ENCODE assay signal across 7 mouse cellular contexts in the genomic region with DNA sequence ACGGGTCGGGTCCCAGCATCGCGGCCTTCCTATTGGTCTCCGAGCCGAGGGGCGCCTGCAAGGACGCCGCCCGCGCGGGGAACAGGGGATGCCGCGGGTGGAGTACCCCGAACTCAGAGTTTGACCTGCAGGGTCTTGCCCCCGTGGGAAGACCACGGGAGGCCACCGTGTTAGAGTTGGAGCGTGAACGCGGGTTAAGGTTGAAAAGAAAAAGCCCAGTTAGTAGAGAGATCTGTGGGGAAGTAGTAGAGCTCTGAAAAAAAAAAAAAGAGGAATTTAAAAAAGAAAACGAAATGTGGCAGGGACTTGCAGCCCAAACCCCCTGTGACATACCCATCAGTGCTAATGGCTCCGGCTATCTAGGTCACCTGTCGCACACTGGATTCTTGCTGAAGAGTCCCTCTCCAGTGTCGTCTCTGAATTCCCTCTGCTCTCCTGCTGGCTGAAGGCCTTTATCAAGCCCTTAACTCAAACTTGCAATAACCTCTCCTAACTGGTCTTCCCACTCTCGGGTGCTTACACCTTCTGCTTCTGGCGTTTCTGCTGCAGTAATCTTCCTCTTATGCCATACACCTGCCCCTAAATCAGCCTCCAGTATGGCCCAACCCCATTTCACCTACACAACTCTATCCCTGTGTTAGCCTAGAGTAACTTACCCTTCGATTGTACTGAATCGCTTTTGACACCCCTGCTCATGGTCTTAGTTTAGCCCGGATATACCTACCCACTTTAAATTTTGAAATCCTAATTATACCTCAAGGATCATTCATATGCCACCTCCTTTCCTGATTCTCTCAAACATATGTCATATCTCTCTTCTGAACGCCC. TPM values are rescaled to one million over a fixed set of nuclear protein-coding genes. Genes with fewer than 3 reads are reported as not detected.
DNase-seq lines count a peak whose midpoint lies in the region; ATAC-seq and TF ChIP-seq lines count a peak whose summit lies in the region.

No protein-coding gene starts in this region.

- H3K4me3 ChIP-seq in lung, postnatal 0 days (ENCODE audit: low read depth, low read length): peak overlapping the region; percentile 79
- peak overlapping the region; percentile 72 for H3K4me3 ChIP-seq in embryonic facial prominence, embryonic 13.5 days
- H3K4me3 ChIP-seq in midbrain, embryonic 16.5 days (ENCODE audit: low read depth, low read length): peak overlapping the region; percentile 99

- peak; percentile 53 for DNase-seq in lung, postnatal 0 days (ENCODE audit: low spot score)
- no peak for DNase-seq in lung, postnatal 10 days
- no peak for DNase-seq in thymus, postnatal 25 days
- no peak for DNase-seq in kidney, adult 18-20 months

- H3K4me1 ChIP-seq in lung, postnatal 0 days (ENCODE audit: insufficient read depth, low read depth, low read length): peaks cover 14% of the 10 kb centered on the region; the same call in 1 of the 2 replicates
- H3K4me1 ChIP-seq in embryonic facial prominence, embryonic 13.5 days: peaks cover 35% of the 10 kb centered on the region
- H3K4me1 ChIP-seq in midbrain, embryonic 16.5 days (ENCODE audit: control insufficient read depth, insufficient read depth, low read length): peaks cover 36% of the 10 kb centered on the region

- WGBS in lung, postnatal 0 days: 12% methylated on average over 31 of the region's 31 CpGs
- 13% methylated on average over 31 of the region's 31 CpGs for WGBS in embryonic facial prominence, embryonic 13.5 days
- 12% methylated on average over 31 of the region's 31 CpGs for WGBS in midbrain, embryonic 16.5 days

- no peaks in the 10 kb centered on the region for H3K27me3 ChIP-seq in lung, postnatal 0 days (replicated peaks; ENCODE audit: insufficient read depth, low read length)
- no peaks in the 10 kb centered on the region for H3K27me3 ChIP-seq in embryonic facial prominence, embryonic 13.5 days
- H3K27me3 ChIP-seq in midbrain, embryonic 16.5 days (ENCODE audit: control insufficient read depth, insufficient read depth, low read depth, low read length): no peaks in the 10 kb centered on the region

- TF ChIP-seq EP300 in lung, postnatal 0 days (IDR thresholded peaks at IDR 0.05): no peak

- H3K9ac ChIP-seq in lung, postnatal 0 days (replicated peaks; ENCODE audit: low read depth): 0 out of 2 replicates have a peak overlapping the region, but pooled peaks have one; percentile 32
- H3K9ac ChIP-seq in embryonic facial prominence, embryonic 13.5 days: peak overlapping the region; percentile 61
- H3K9ac ChIP-seq in midbrain, embryonic 16.5 days (ENCODE audit: low read depth, low read length): peak overlapping the region; percentile 55

- H3K9me3 ChIP-seq in lung, postnatal 0 days (ENCODE audit: low read length): no peaks in the 10 kb centered on the region
- no peaks in the 10 kb centered on the region for H3K9me3 ChIP-seq in embryonic facial prominence, embryonic 13.5 days
- no peaks in the 10 kb centered on the region for H3K9me3 ChIP-seq in midbrain, embryonic 16.5 days (replicated peaks; ENCODE audit: control insufficient read depth, low read length, poor library complexity, severe bottlenecking)

- H3K4me2 ChIP-seq in lung, postnatal 0 days (replicated peaks; ENCODE audit: low read depth, low read length): peak overlapping the region; percentile 87
- H3K4me2 ChIP-seq in embryonic facial prominence, embryonic 13.5 days: peak overlapping the region; percentile 70
- H3K4me2 ChIP-seq in midbrain, embryonic 16.5 days (ENCODE audit: low read length): peak overlapping the region; percentile 61

- H3K27ac ChIP-seq in lung, postnatal 0 days (ENCODE audit: low read length): peak overlapping the region; percentile 40
- H3K27ac ChIP-seq in embryonic facial prominence, embryonic 13.5 days: peak overlapping the region; percentile 61
- H3K27ac ChIP-seq in midbrain, embryonic 16.5 days (ENCODE audit: low read length): peak overlapping the region; percentile 99

- H3K36me3 ChIP-seq in lung, postnatal 0 days (ENCODE audit: insufficient read depth, low read length): no peaks in the 10 kb centered on the region
- no peaks in the 10 kb centered on the region for H3K36me3 ChIP-seq in embryonic facial prominence, embryonic 13.5 days
- no peaks in the 10 kb centered on the region for H3K36me3 ChIP-seq in midbrain, embryonic 16.5 days (ENCODE audit: control insufficient read depth, insufficient read depth, low read length)

- ATAC-seq in lung, postnatal 0 days: no peak
- ATAC-seq in embryonic facial prominence, embryonic 13.5 days (ENCODE audit: insufficient number of reproducible peaks, insufficient read depth, low FRiP score, low TSS enrichment, low read depth): no peak
- ATAC-seq in inflammation-experienced regulatory T-cells, adult 6 months: peak; percentile 5
- ATAC-seq in midbrain, embryonic 16.5 days: peak; percentile 0

- TF ChIP-seq CTCF in lung, postnatal 0 days (IDR thresholded peaks at IDR 0.05): peak; percentile 32; the same call in 1 of the 2 replicates

RNA-seq across cellular contexts. Expression of gene Hmgcr, which starts 0.6 kb away (rescaled TPM):
- polyA plus RNA-seq in lung, postnatal 0 days (2015; fragmentation: Nextera tagmentation; extraction: Ambion mirVana): 32.6 and 37.0 TPM in 2 replicates
- polyA plus RNA-seq in embryonic facial prominence, embryonic 13.5 days (2015; fragmentation: Nextera tagmentation; extraction: Ambion mirVana): 70.4 and 73.7 TPM in 2 replicates
- 10 to 100 TPM; 44.2 to 73.9 (median 53.7) TPM for polyA plus RNA-seq in inflammation-experienced regulatory T-cells, adult 6 months (2017; shearing (Covaris generic))
- polyA plus RNA-seq in midbrain, embryonic 16.5 days (2015; fragmentation: Nextera tagmentation; extraction: Ambion mirVana): 240 TPM in 2 replicates

Comparison
In these comparisons a context has a peak if more than half of its experiments do, and no peak if none do; other contexts are left out.
1. ATAC-seq: peak in inflammation-experienced regulatory T-cells, adult 6 months (single experiment) and midbrain, embryonic 16.5 days (single experiment); none in lung, postnatal 0 days (single experiment) and embryonic facial prominence, embryonic 13.5 days (single experiment).
2. H3K27ac ChIP-seq: peak in every context shown above with its lines; median percentile 99 in midbrain, embryonic 16.5 days; 61 in embryonic facial prominence, embryonic 13.5 days; 40 in lung, postnatal 0 days.
3. Peak in every context shown above with its lines, with median percentiles within 50 percentile points of each other: H3K4me2 ChIP-seq, H3K4me3 ChIP-seq and H3K9ac ChIP-seq.